Mouse (Mus musculus): ENCODE data around the gene Kif24. TPM values are rescaled to one million over a fixed set of nuclear protein-coding genes. Genes with fewer than 3 reads are reported as not detected.

Gene Kif24
- polyA plus RNA-seq, 1 experiment, result 1.6 TPM

DNA sequence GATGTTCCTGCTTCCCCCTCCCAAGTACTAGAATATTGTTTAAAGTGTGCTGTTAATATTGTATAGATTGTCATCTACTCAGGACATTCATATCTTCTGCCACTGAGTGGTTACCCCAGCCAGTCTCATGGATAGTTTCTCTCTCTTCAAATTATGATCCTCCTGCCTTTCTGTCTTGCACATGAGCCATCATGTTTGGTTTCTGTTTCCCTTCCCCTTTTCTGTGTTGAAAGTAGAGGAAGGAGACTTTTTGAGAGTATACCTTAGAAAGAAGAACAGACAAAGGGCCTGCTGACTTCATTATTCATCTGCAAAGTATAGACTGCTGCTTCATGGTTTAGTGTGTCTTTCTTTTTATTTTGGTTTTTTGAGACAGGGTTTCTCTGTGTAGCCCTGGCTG, 87.1 kb downstream of the Kif24 start:
- Histone ChIP-seq H3K4me3 (ENCODE audit: extremely low read depth, insufficient read depth, insufficient read length) (no peak overlapping the region), H3K36me3 (ENCODE audit: control insufficient read depth, insufficient read depth, low read length) (peaks cover 25% of the 10 kb centered on the region), H3K27me3 (ENCODE audit: control insufficient read depth, insufficient read depth, low read length) (no peaks in the 10 kb centered on the region), H3K4me1 (ENCODE audit: control insufficient read depth, insufficient read depth, insufficient read length) (peaks cover 7% of the 10 kb centered on the region), H3K27ac (ENCODE audit: insufficient read depth, low read length) (peak overlapping the region; percentile 24; the same call in 1 of the 2 replicates)
- DNase-seq (ENCODE audit: low read depth in 1 of 2, low spot score in 2 of 2), result peak in 1 of 2 experiments; percentile 39
- TF ChIP-seq CTCF (IDR thresholded peaks at IDR 0.05; ENCODE audit: extremely low read depth, insufficient read depth, insufficient read length, insufficient replicate concordance), result no peak
- no peak for TF ChIP-seq POLR2A (IDR thresholded peaks at IDR 0.05; ENCODE audit: low read depth, low read length)

DNA sequence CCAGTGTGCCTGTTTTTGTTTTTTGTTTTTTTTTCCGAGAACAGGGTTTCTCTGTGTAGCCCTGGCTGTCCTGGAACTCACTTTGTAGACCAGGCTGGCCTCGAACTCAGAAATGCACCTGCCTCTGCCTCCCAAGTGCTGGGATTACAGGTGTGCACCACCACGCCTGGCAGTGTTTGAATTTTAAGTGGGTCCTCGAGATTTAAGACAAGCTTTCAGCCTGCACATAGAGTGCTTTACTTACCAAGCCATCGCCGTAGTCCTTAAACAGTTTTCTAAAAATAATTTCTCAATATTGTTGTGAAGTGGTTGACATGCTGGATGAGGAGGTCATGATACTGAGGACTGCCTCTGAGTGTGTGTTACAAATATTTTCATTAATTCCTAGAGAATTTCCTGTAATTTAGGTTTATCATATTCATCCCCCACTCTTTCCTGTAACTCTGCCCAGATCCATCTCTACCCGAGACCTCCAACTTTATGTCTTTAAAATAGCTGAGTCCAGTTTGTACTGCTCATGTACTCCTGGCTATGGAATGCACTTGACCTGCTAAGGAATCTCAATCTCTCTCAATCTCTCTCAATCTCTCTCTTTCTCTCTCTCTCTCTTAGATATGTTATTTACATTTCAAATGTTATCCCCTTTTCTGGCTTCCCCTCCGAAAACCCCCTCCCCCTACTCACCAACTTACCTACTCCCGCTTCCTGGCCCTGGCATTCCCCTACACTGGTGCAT, 94.8 kb downstream of the Kif24 start:
- no peak overlapping the region for H3K4me3 ChIP-seq (ENCODE audit: extremely low read depth, insufficient read depth, insufficient read length)
- H3K27ac ChIP-seq (ENCODE audit: insufficient read depth, low read length), result no peak overlapping the region
- no peak for DNase-seq (ENCODE audit: low read depth in 1 of 2, low spot score in 2 of 2)
- H3K4me1 ChIP-seq (ENCODE audit: control insufficient read depth, insufficient read depth, insufficient read length), result no peaks in the 10 kb centered on the region; the same call in 1 of the 2 replicates
- peaks cover 23% of the 10 kb centered on the region for H3K36me3 ChIP-seq (ENCODE audit: control insufficient read depth, insufficient read depth, low read length)
- TF ChIP-seq POLR2A (IDR thresholded peaks at IDR 0.05; ENCODE audit: low read depth, low read length) (no peak), CTCF (IDR thresholded peaks at IDR 0.05; ENCODE audit: extremely low read depth, insufficient read depth, insufficient read length, insufficient replicate concordance) (no peak)
- 92% methylated on average over 9 of the region's 9 CpGs for WGBS
- no peaks in the 10 kb centered on the region for H3K27me3 ChIP-seq (ENCODE audit: control insufficient read depth, insufficient read depth, low read length)

DNA sequence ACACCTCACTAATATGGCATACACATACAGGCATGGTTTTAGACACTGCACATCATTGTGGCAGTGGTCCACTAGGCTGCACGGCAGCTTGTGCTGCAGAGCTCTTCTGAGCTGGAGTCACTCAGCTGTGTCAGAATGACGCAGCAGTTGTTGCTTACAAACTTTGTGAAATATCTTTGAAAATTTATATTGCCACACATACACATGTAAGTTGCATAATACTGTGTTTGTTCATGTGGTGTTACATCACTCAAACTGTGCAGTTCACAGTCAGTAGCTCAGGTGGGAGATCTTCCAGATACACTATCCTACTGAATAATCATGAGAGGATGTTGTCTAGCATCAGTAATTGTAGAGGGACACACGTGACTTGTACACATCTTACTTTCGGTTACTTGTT, 96.5 kb downstream of the Kif24 start:
- 73% methylated on average over 4 of the region's 4 CpGs for WGBS
- H3K27ac ChIP-seq (ENCODE audit: insufficient read depth, low read length), result no peak overlapping the region
- TF ChIP-seq POLR2A (IDR thresholded peaks at IDR 0.05; ENCODE audit: low read depth, low read length), result no peak
- no peak for TF ChIP-seq CTCF (IDR thresholded peaks at IDR 0.05; ENCODE audit: extremely low read depth, insufficient read depth, insufficient read length, insufficient replicate concordance)

DNA sequence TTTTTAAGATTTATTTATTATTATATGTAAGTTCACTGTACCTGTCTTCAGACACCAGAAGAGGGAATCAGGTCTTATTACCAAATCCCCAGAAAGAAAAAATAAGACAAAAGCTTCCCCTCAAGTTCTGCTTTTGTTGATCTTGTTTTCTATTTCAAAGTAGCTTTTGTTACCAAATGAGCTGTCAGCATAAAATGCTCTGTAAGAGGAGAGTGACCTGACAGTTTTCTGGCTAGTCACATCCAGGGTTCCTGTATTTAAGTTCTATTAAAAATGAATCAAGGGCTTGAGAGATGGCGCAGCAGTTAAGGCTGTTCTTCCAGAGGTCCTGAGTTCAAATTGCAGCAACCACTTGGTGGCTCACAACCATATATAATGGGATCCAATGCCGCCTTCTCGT, 103.6 kb downstream of the Kif24 start:
- Histone ChIP-seq H3K4me3 (ENCODE audit: extremely low read depth, insufficient read depth, insufficient read length) (no peak overlapping the region), H3K27me3 (ENCODE audit: control insufficient read depth, insufficient read depth, low read length) (no peaks in the 10 kb centered on the region), H3K36me3 (ENCODE audit: control insufficient read depth, insufficient read depth, low read length) (peaks cover 1% of the 10 kb centered on the region; the same call in 1 of the 2 replicates), H3K27ac (ENCODE audit: insufficient read depth, low read length) (no peak overlapping the region), H3K4me1 (ENCODE audit: control insufficient read depth, insufficient read depth, insufficient read length) (no peaks in the 10 kb centered on the region)
- TF ChIP-seq POLR2A (IDR thresholded peaks at IDR 0.05; ENCODE audit: low read depth, low read length) (no peak), CTCF (IDR thresholded peaks at IDR 0.05; ENCODE audit: extremely low read depth, insufficient read depth, insufficient read length, insufficient replicate concordance) (no peak)
- WGBS, result 93% methylated on average over 3 of the region's 3 CpGs
- no peak for DNase-seq (ENCODE audit: low read depth in 1 of 2, low spot score in 2 of 2)

More for the DNA sequence above, 96.5 kb downstream of the Kif24 start:
- Histone ChIP-seq H3K27me3 (ENCODE audit: control insufficient read depth, insufficient read depth, low read length) (no peaks in the 10 kb centered on the region), H3K4me1 (ENCODE audit: control insufficient read depth, insufficient read depth, insufficient read length) (no peaks in the 10 kb centered on the region; the same call in 1 of the 2 replicates), H3K4me3 (ENCODE audit: extremely low read depth, insufficient read depth, insufficient read length) (no peak overlapping the region), H3K36me3 (ENCODE audit: control insufficient read depth, insufficient read depth, low read length) (peaks cover 17% of the 10 kb centered on the region)
- DNase-seq (ENCODE audit: low read depth in 1 of 2, low spot score in 2 of 2), result no peak

DNA sequence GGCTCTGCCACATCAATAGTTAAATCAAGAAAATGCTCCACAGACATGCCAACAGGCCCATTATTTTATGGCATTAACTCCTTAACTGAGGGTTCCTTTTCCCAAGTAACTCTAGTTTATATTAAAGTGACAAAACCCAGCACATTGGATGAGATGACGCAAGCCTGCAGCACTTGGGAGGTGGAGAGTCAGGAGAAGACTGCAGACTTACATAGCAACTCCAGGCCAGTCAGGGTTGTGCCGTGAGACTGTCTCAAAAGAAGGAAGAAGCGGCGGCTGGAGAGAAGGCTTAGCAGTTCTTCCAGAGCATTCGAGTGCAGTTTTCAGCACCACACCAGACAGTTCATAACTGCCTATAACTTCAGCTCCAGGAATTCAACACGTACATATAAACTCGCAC, 105.3 kb downstream of the Kif24 start:
- Histone ChIP-seq H3K27ac (ENCODE audit: insufficient read depth, low read length) (no peak overlapping the region), H3K4me1 (ENCODE audit: control insufficient read depth, insufficient read depth, insufficient read length) (no peaks in the 10 kb centered on the region), H3K36me3 (ENCODE audit: control insufficient read depth, insufficient read depth, low read length) (peaks cover 1% of the 10 kb centered on the region; the same call in 1 of the 2 replicates), H3K4me3 (ENCODE audit: extremely low read depth, insufficient read depth, insufficient read length) (no peak overlapping the region), H3K27me3 (ENCODE audit: control insufficient read depth, insufficient read depth, low read length) (no peaks in the 10 kb centered on the region)
- 83% methylated on average over 7 of the region's 7 CpGs for WGBS
- no peak for DNase-seq (ENCODE audit: low read depth in 1 of 2, low spot score in 2 of 2)
- TF ChIP-seq POLR2A (IDR thresholded peaks at IDR 0.05; ENCODE audit: low read depth, low read length) (no peak), CTCF (IDR thresholded peaks at IDR 0.05; ENCODE audit: extremely low read depth, insufficient read depth, insufficient read length, insufficient replicate concordance) (no peak)

DNA sequence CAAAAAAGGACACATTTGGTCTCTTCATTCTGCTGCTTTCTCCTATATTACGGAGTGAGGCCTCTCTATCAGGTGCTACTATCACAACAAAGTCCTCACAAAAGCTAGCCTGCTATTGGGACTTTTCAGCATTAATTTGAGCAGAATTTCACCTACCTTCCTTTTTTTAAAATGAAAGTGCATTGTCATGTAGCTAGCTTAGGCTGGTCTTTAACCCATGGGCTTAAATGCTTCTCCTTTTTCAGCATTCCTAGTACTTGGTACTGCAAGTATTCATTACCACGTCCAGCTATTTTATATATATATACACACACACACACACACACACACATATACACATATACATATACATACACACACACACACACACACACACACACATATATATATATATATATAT, 106.0 kb downstream of the Kif24 start:
- Histone ChIP-seq H3K4me3 (ENCODE audit: extremely low read depth, insufficient read depth, insufficient read length) (no peak overlapping the region), H3K4me1 (ENCODE audit: control insufficient read depth, insufficient read depth, insufficient read length) (no peaks in the 10 kb centered on the region), H3K27ac (ENCODE audit: insufficient read depth, low read length) (no peak overlapping the region), H3K27me3 (ENCODE audit: control insufficient read depth, insufficient read depth, low read length) (no peaks in the 10 kb centered on the region), H3K36me3 (ENCODE audit: control insufficient read depth, insufficient read depth, low read length) (peaks cover 1% of the 10 kb centered on the region; the same call in 1 of the 2 replicates)
- no peak for DNase-seq (ENCODE audit: low read depth in 1 of 2, low spot score in 2 of 2)
- no peak for TF ChIP-seq POLR2A (IDR thresholded peaks at IDR 0.05; ENCODE audit: low read depth, low read length)
- no peak for TF ChIP-seq CTCF (IDR thresholded peaks at IDR 0.05; ENCODE audit: extremely low read depth, insufficient read depth, insufficient read length, insufficient replicate concordance)
- 58% methylated on average over 2 of the region's 2 CpGs for WGBS

DNA sequence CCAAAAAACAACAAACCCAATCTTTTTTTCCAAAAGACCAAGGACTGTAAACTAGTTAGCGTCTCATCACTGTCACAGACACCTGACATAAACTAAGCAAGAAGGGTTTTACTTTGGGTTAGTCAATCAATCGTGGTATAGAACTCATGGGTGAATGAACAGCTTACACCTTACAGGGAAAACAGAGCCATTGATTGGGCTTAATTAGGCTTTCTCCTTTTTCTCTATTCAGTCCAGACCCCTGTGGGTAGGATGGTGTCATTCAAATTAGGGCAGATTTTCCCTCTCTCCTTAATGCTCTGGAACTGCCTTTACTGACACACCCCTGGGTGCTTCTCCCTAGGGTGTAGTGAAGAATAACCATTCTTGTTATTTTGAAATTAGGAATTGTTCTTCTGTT, 107.5 kb downstream of the Kif24 start:
- WGBS, result 87% methylated on average over 2 of the region's 2 CpGs
- Histone ChIP-seq H3K36me3 (ENCODE audit: control insufficient read depth, insufficient read depth, low read length) (peaks cover 1% of the 10 kb centered on the region; the same call in 1 of the 2 replicates), H3K27me3 (ENCODE audit: control insufficient read depth, insufficient read depth, low read length) (no peaks in the 10 kb centered on the region), H3K4me3 (ENCODE audit: extremely low read depth, insufficient read depth, insufficient read length) (no peak overlapping the region), H3K27ac (ENCODE audit: insufficient read depth, low read length) (no peak overlapping the region), H3K4me1 (ENCODE audit: control insufficient read depth, insufficient read depth, insufficient read length) (no peaks in the 10 kb centered on the region)
- TF ChIP-seq CTCF (IDR thresholded peaks at IDR 0.05; ENCODE audit: extremely low read depth, insufficient read depth, insufficient read length, insufficient replicate concordance), result no peak
- no peak for TF ChIP-seq POLR2A (IDR thresholded peaks at IDR 0.05; ENCODE audit: low read depth, low read length)
- DNase-seq (ENCODE audit: low read depth in 1 of 2, low spot score in 2 of 2), result no peak

Data from spleen, adult 2 months (tissue).